Mouse (Mus musculus) heart, adult 2 months (tissue): Measurements from ENCODE around the gene Elmo1.

Experiments
- CTCF ChIP-seq: fragments of 200-600 bp; IDR thresholded peaks from 2 replicates; pipeline ENCODE4 v1.8.1; 2022; ENCODE audit warnings: antibody characterized with exemption, mild to moderate bottlenecking, moderate library complexity
- EP300 ChIP-seq: fragments of 200-500 bp; IDR thresholded peaks from 2 replicates; pipeline ENCODE4 v1.6.1; 2011; ENCODE audit warnings: low read depth, low read length, control low read depth; ENCODE audit not compliant: insufficient read depth
- POLR2A ChIP-seq: fragments of 200-500 bp; IDR thresholded peaks from 2 replicates; pipeline ENCODE4 v1.6.1; 2011; ENCODE audit warnings: mild to moderate bottlenecking, low read depth, low read length, control low read depth; ENCODE audit not compliant: insufficient read depth

GRCm38 (mm10) chr13:20288393-20288792 lies 198.0 kb downstream of the Elmo1 start:
- TF ChIP-seq CTCF = no peak
- peak; percentile 60; the same call in 1 of the 2 replicates for TF ChIP-seq EP300
- no peak for TF ChIP-seq POLR2A
